Mouse (Mus musculus) cerebellum, adult 2 months (tissue): ENCODE data around the gene Gabrb1.

Source experiments
- CTCF ChIP-seq: fragments of 200-500 bp; IDR thresholded peaks from 2 replicates; pipeline ENCODE4 v1.5.1; 2011; ENCODE audit warnings: low read depth, mild to moderate bottlenecking, control low read depth, low read length, moderate library complexity, borderline replicate concordance; ENCODE audit not compliant: insufficient read depth
- POLR2A ChIP-seq: fragments of 200-500 bp; IDR thresholded peaks from 2 replicates; pipeline ENCODE4 v1.6.1; 2011; ENCODE audit warnings: low read length, control low read depth, borderline replicate concordance; ENCODE audit not compliant: insufficient read depth

DNA sequence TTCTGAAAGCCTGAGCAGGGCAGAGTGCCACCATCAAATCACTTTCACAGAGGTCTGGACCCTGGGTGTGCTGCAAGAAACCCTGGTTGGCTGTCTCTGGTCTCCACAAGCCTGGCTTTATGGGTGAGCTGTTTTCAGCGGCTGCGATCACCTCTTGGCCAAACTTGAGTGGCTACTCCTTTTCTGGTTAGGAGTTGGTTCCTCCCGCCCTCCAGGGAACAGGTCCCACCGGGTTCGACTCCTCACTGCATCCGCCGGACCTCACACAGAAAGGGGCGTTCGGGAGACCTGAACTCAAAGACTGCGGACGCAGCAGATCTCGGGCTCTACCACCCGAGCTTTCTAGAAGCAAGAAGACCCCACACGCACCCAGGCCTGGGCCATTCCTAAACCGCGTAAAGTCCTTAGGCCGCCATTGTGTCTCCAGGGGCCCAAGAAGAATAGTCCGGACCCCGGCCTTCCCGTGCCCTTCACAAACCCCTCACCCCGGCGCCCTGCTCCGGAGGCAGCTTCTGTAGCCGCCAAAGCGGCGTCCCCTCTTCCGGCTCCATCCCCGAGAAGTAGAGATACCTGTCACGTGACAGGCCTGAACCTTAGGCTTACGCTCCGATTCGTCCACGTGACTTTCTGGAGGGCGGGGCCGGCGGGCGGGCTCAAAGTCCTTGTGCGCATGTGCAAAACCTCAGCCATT lies 509.8 kb downstream of the Gabrb1 start, which contains the start of gene Commd8:
- TF ChIP-seq CTCF (no peak), POLR2A (peak; percentile 69; the same call in 1 of the 2 replicates)
